Mouse (Mus musculus): ENCODE results near the gene Crip1. TPM values are rescaled to one million over a fixed set of nuclear protein-coding genes. Genes with fewer than 3 reads are reported as not detected.

Crip1 gene
- polyA plus RNA-seq (2012; rRNA removed): 87.6 and 94.9 TPM in 2 replicates

- DNase-seq (ENCODE audit: extremely low spot score in 1 of 2, low spot score in 1 of 2): peak in 1 of 2 experiments; percentile 92
Observed at GRCm38 (mm10) chr12:113146112-113147057, at the start of gene Crip1. TSS of gene Crip1 (plus strand) at chr12:113146316.

- DNase-seq (ENCODE audit: extremely low spot score in 1 of 2, low spot score in 1 of 2): no peak
Observed at GRCm38 (mm10) chr12:113097040-113097439, 49.1 kb upstream of the Crip1 start.

GRCm38 (mm10) chr12:113097749-113098281 lies 48.3 kb upstream of the Crip1 start, which contains the start of gene Mta1:
TSS of gene Mta1 (plus strand) at chr12:113098278.
- no peak for DNase-seq (ENCODE audit: extremely low spot score in 1 of 2, low spot score in 1 of 2)

GRCm38 (mm10) chr12:113098530-113099151 lies 47.5 kb upstream of the Crip1 start:
- DNase-seq (ENCODE audit: extremely low spot score in 1 of 2, low spot score in 1 of 2): no peak

- DNase-seq (ENCODE audit: extremely low spot score in 1 of 2, low spot score in 1 of 2): no peak
Observed at GRCm38 (mm10) chr12:113099470-113100237, 46.5 kb upstream of the Crip1 start.

GRCm38 (mm10) chr12:113100448-113101076 lies 45.6 kb upstream of the Crip1 start:
- no peak for DNase-seq (ENCODE audit: extremely low spot score in 1 of 2, low spot score in 1 of 2)

- no peak for DNase-seq (ENCODE audit: extremely low spot score in 1 of 2, low spot score in 1 of 2)
Observed at GRCm38 (mm10) chr12:113101251-113101960, 44.7 kb upstream of the Crip1 start.

- peak in 1 of 2 experiments; percentile 61 for DNase-seq (ENCODE audit: extremely low spot score in 1 of 2, low spot score in 1 of 2)
Observed at GRCm38 (mm10) chr12:113102461-113102860, 43.7 kb upstream of the Crip1 start.

- DNase-seq (ENCODE audit: extremely low spot score in 1 of 2, low spot score in 1 of 2): no peak
Observed at GRCm38 (mm10) chr12:113103846-113104451, 42.2 kb upstream of the Crip1 start.

- peak in 1 of 2 experiments; percentile 38 for DNase-seq (ENCODE audit: extremely low spot score in 1 of 2, low spot score in 1 of 2)
Observed at GRCm38 (mm10) chr12:113106386-113106785, 39.7 kb upstream of the Crip1 start.

GRCm38 (mm10) chr12:113107431-113108124 lies 38.5 kb upstream of the Crip1 start:
- no peak for DNase-seq (ENCODE audit: extremely low spot score in 1 of 2, low spot score in 1 of 2)

- no peak for DNase-seq (ENCODE audit: extremely low spot score in 1 of 2, low spot score in 1 of 2)
Observed at GRCm38 (mm10) chr12:113108528-113109283, 37.4 kb upstream of the Crip1 start.

- no peak for DNase-seq (ENCODE audit: extremely low spot score in 1 of 2, low spot score in 1 of 2)
Observed at GRCm38 (mm10) chr12:113109801-113110200, 36.3 kb upstream of the Crip1 start.

- DNase-seq (ENCODE audit: extremely low spot score in 1 of 2, low spot score in 1 of 2): no peak
Observed at GRCm38 (mm10) chr12:113114141-113114540, 32.0 kb upstream of the Crip1 start.

- no peak for DNase-seq (ENCODE audit: extremely low spot score in 1 of 2, low spot score in 1 of 2)
Observed at GRCm38 (mm10) chr12:113114856-113115538, 31.1 kb upstream of the Crip1 start.

- peak; percentile 53 to 93 for DNase-seq (ENCODE audit: extremely low spot score in 1 of 2, low spot score in 1 of 2)
Observed at GRCm38 (mm10) chr12:113119516-113120410, 26.4 kb upstream of the Crip1 start.

All from frontal cortex, adult 2 months (tissue).